Mouse (Mus musculus) heart, adult 2 months (tissue): ENCODE data around the gene Fam136a. TPM values are rescaled to one million over a fixed set of nuclear protein-coding genes. Genes with fewer than 3 reads are reported as not detected.

Experiments
- DNase-seq, 2 experiments: peaks; one replicate each; pipeline ENCODE4 v3.0.0; 2021
- H3K27ac ChIP-seq: fragments of 200-600 bp; 2 replicates; pipeline ENCODE4 v1.8.1; 2022
- H3K27me3 ChIP-seq: fragments of 200-500 bp; 2 replicates; pipeline ENCODE4 v1.6.1; 2012; ENCODE audit warnings: mild to moderate bottlenecking, low read length, inconsistent platforms, mixed read lengths; ENCODE audit not compliant: control insufficient read depth, insufficient read depth
- H3K36me3 ChIP-seq: fragments of 200-500 bp; 2 replicates; pipeline ENCODE4 v1.6.1; 2012; ENCODE audit warnings: low read length, inconsistent platforms; ENCODE audit not compliant: control insufficient read depth, insufficient read depth
- H3K4me1 ChIP-seq: fragments of 200-500 bp; 2 replicates; pipeline ENCODE4 v1.6.1; 2011; ENCODE audit warnings: low read length; ENCODE audit not compliant: control insufficient read depth, insufficient read depth
- H3K4me3 ChIP-seq: fragments of 200-600 bp; 2 replicates; pipeline ENCODE4 v1.8.1; 2022
- H3K79me2 ChIP-seq: fragments of 200-500 bp; replicated peaks from 2 replicates; pipeline ENCODE4 v1.6.1; 2012; ENCODE audit warnings: mild to moderate bottlenecking, inconsistent platforms, low read length, moderate library complexity, mixed read lengths; ENCODE audit not compliant: control insufficient read depth, insufficient read depth
- H3K9ac ChIP-seq: fragments of 200-500 bp; 2 replicates; pipeline ENCODE4 v1.6.1; 2012; ENCODE audit warnings: low read depth, mild to moderate bottlenecking, control low read depth, inconsistent platforms, low read length, mixed read lengths
- CTCF ChIP-seq: fragments of 200-600 bp; IDR thresholded peaks from 2 replicates; pipeline ENCODE4 v1.8.1; 2022; ENCODE audit warnings: antibody characterized with exemption, mild to moderate bottlenecking, moderate library complexity
- EP300 ChIP-seq: fragments of 200-500 bp; IDR thresholded peaks from 2 replicates; pipeline ENCODE4 v1.6.1; 2011; ENCODE audit warnings: low read depth, low read length, control low read depth; ENCODE audit not compliant: insufficient read depth
- POLR2A ChIP-seq: fragments of 200-500 bp; IDR thresholded peaks from 2 replicates; pipeline ENCODE4 v1.6.1; 2011; ENCODE audit warnings: mild to moderate bottlenecking, low read depth, low read length, control low read depth; ENCODE audit not compliant: insufficient read depth
- WGBS: fragments of 180-500 bp; shearing (Covaris S2); methylation state at CpG from one replicate; pipeline ENCODE4 v1.1.7; 2018; 5-methylcytosine and 5-hydroxymethylcytosine counted together
- intact Hi-C: fragments of 180-260 bp; cut with DNase I; formaldehyde crosslinking; loops from one replicate; pipeline ENCODE4 v1.15.1; 2025
- long read RNA-seq: library from polyadenylated mRNA; stranded (forward); transcript quantifications from one replicate; pipeline ENCODE4 v2.0.0, GENCODE M21; 2021
- polyA plus RNA-seq: library from polyadenylated mRNA; depleted of rRNA; stranded (reverse); fragments of >200 nt; gene quantifications from 2 replicates; pipeline ENCODE4 v1.2.3, GENCODE M21; 2012; rRNA removed
- total RNA-seq, 2 experiments: library from RNA; stranded (reverse); gene quantifications; 2 replicates each; pipeline ENCODE4 v1.2.3; 2021

The Fam136a gene
- total RNA-seq (10 to 100 TPM; 29.3 TPM), polyA plus RNA-seq (15.8 and 22.7 TPM in 2 replicates)
- long read RNA-seq, transcript Fam136a-201 (3 exons, 1,643 nt): major isoform, 56 of 65 reads
- long read RNA-seq, partial matches to known transcripts: 0 of 65 reads
- long read RNA-seq, other reads (novel, unspliced or antisense): 9 of 65 reads

DNA sequence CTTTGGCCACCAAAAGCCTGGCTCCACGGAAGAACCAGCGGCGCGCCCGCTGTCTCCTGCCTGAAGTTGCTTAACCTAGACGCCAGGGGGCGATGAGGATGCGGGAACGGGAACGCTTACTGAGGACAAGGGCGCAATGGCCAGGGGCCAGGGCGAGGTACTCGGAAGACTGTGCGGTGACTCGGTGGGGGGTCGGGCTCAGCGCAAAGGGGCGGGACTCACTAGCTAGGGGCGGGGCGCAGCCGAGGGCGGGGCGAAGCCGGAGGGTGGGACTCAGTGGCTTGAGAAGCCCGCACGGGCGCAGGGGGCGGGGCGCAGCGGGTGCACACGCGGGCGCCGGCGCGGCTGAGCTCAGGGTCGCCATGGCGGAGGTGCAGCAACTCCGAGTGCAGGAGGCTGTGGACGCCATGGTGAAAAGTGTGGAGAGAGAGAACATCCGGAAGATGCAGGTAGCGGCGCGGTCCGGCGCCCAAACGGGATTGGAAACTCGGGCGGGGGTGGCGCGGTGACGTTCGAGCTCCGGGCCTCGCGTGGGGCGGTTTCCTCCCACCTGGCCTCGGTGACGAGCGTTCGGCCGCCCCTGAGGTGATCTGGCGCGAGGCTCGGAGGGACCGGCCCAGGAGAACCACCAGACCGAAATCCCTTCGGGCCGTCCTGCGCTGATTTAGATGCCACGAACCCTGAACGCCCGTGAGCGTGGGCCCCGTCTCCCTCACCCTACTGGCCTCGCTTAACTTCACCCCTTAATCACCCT is at the start of gene Fam136a:
Gene Fam136a, plus strand, starts transcription at position 276 of the 754 bp plus-strand sequence.
- Histone ChIP-seq H3K4me3 (peak within 1 kb of the TSS; percentile 82), H3K27ac (peak within 1 kb of the TSS; percentile 76), H3K4me1 (peaks cover 2% of the 10 kb centered on the region), H3K27me3 (no peaks in the 10 kb centered on the region), H3K9ac (peak within 1 kb of the TSS; percentile 73), H3K79me2 (no peaks in the 10 kb centered on the region), H3K36me3 (no peaks in the 10 kb centered on the region)
- TF ChIP-seq EP300: peak; percentile 85
- TF ChIP-seq CTCF: peak; percentile 78
- TF ChIP-seq POLR2A: peak; percentile 33; the same call in 1 of the 2 replicates
- intact Hi-C loops: loop anchor here (1.0 to 2.0 kb wide), 3 partner anchors 36 to 223 kb away; partner anchors contain the start of gene Tgfa
- peak; percentile 93 to 95 for DNase-seq
- WGBS: under 1% methylated on average over 74 of the region's 76 CpGs

- H3K9ac ChIP-seq: no peak overlapping the region
- no peaks in the 10 kb centered on the region for H3K79me2 ChIP-seq
- intact Hi-C loops: no loop called here
- no peak overlapping the region for H3K4me3 ChIP-seq
- no peaks in the 10 kb centered on the region for H3K36me3 ChIP-seq
- TF ChIP-seq POLR2A: no peak
- TF ChIP-seq EP300: no peak
- TF ChIP-seq CTCF: no peak
- 38% methylated on average over 1 of the region's 1 CpGs for WGBS
- DNase-seq: no peak
- H3K27ac ChIP-seq: no peak overlapping the region
- no peaks in the 10 kb centered on the region for H3K4me1 ChIP-seq
- H3K27me3 ChIP-seq: no peaks in the 10 kb centered on the region
Observed at GRCm38 (mm10) chr6:86317066-86317465, 48.4 kb upstream of the Fam136a start.

DNA sequence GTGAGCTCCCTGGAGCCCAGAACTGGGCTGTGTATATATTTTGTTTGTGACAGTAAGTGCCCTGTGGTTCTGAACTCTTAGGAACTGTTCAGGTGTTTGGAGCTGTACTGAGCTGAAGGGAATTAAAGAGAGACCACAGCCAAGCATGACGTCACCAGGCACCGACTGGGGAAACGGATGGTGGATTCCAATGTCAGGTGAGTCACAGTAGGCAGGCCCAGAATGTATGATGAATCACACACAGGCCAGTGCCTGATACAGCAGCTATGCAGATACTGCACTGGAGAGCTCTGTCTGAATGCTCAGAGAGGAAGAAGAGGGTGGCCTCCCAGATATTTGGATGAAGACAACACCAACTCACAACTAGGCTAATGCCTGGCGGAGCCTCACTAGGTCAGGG is 46.6 kb upstream of the Fam136a start:
- Histone ChIP-seq H3K4me3 (no peak overlapping the region), H3K4me1 (no peaks in the 10 kb centered on the region), H3K9ac (no peak overlapping the region), H3K27me3 (no peaks in the 10 kb centered on the region), H3K36me3 (no peaks in the 10 kb centered on the region), H3K79me2 (no peaks in the 10 kb centered on the region), H3K27ac (no peak overlapping the region)
- TF ChIP-seq POLR2A: no peak
- no peak for TF ChIP-seq CTCF
- no peak for TF ChIP-seq EP300
- 38% methylated on average over 4 of the region's 4 CpGs for WGBS
- intact Hi-C loops: no loop called here
- DNase-seq: peak in 1 of 2 experiments; percentile 8

DNA sequence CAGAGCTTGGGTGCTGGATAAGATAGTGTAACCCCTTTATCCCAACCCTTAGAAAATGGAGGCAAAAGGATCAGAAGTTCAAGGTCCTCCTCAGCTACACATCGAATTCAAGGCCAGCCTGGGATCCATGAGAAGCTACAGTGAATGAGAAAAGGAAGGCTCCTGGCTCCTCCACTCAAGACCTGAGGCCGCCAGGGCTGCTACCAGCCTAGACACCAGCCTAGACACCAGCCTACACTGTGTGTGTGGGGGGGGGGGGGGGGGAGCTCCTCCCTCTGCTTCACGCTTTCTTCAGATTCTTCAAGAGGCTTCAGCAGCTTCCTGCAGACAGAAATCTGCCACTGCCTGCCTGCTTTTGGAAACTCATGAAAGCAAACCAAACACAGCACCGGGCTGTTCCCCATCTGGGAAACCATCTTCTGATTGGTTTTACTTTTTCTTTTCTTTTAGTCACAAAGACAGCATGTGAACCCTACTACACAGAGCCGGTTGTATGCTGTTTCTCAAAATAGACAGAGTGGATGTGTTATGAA is 43.3 kb upstream of the Fam136a start:
- H3K4me3 ChIP-seq: no peak overlapping the region
- no peak overlapping the region for H3K9ac ChIP-seq
- intact Hi-C loops: no loop called here
- WGBS: 70% methylated on average over 5 of the region's 5 CpGs
- no peaks in the 10 kb centered on the region for H3K27me3 ChIP-seq
- no peaks in the 10 kb centered on the region for H3K79me2 ChIP-seq
- TF ChIP-seq POLR2A: no peak
- no peak for TF ChIP-seq EP300
- TF ChIP-seq CTCF: no peak
- H3K36me3 ChIP-seq: no peaks in the 10 kb centered on the region
- no peaks in the 10 kb centered on the region for H3K4me1 ChIP-seq
- no peak overlapping the region for H3K27ac ChIP-seq
- DNase-seq: no peak

DNA sequence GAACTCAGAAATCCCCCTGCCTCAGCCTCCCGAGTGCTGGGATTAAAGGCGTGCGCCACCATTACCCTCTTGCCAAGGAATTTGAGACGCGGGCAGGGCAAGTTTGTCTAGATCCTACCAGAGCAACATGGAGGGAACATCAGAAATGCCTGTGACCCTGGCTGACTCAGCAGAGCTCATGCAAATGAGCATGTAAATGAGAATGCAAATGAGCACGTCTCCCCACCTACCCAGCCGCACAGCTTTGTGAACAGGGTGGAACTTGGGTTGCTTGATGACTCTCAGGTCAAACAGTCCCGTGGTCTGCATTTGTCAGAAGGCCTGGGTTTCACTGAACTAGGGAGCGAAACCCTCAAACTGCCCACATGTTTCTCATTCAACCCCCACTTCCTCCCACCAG is 42.5 kb upstream of the Fam136a start:
- no peak for DNase-seq
- Histone ChIP-seq H3K79me2 (no peaks in the 10 kb centered on the region), H3K9ac (no peak overlapping the region), H3K4me3 (no peak overlapping the region), H3K36me3 (no peaks in the 10 kb centered on the region), H3K27ac (no peak overlapping the region), H3K27me3 (no peaks in the 10 kb centered on the region), H3K4me1 (no peaks in the 10 kb centered on the region)
- intact Hi-C loops: no loop called here
- 93% methylated on average over 9 of the region's 9 CpGs for WGBS
- TF ChIP-seq EP300: no peak
- TF ChIP-seq CTCF: no peak
- TF ChIP-seq POLR2A: no peak

GRCm38 (mm10) chr6:86324400-86324799 is 41.0 kb upstream of the Fam136a start:
- Histone ChIP-seq H3K36me3 (no peaks in the 10 kb centered on the region), H3K27me3 (no peaks in the 10 kb centered on the region), H3K79me2 (no peaks in the 10 kb centered on the region), H3K9ac (no peak overlapping the region), H3K4me1 (no peaks in the 10 kb centered on the region), H3K4me3 (no peak overlapping the region), H3K27ac (no peak overlapping the region)
- intact Hi-C loops: no loop called here
- TF ChIP-seq POLR2A (no peak), EP300 (no peak), CTCF (no peak)
- no peak for DNase-seq
- WGBS: 80% methylated on average over 3 of the region's 3 CpGs
